17 mouse cellular contexts compared by ENCODE assay signal in the genomic region with DNA sequence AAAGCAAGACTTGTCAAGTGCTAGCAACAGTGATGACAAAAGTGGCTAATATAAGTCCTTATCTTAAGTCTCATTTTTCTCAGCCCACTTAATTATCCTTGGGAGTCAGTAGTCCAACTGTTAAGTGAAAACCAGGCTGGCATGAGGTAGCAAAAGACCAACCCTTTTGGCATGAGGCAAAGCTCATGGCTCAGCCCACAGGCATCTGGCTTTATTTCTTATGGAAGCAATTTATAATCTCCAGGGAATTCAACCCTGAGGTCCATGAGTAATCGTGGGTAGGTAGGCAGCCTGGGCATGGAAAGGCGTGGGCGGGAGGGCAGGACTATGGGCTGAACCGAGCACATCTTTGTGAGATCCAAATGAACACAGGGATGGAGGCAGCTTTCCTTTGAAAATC.
DNase-seq lines count a peak whose midpoint lies in the region; ATAC-seq and TF ChIP-seq lines count a peak whose summit lies in the region.
"Had no signal": no experiment of that assay in that cellular context is flagged by ENCODE, and none has a peak within 500 bp of the region (broad histone marks: within the 10 kb centered on the region; RNA-seq: fewer than 3 reads in every experiment).

No protein-coding gene starts in this region.

- H3K4me2 ChIP-seq in hindbrain, postnatal 0 days (ENCODE audit: low read depth, low read length): no peak overlapping the region
- H3K4me2 ChIP-seq: heart, embryonic 13.5 days; hindbrain, embryonic 15.5 days had no signal

- no peak for TF ChIP-seq CTCF in embryonic fibroblast, embryonic 13.5 days (IDR thresholded peaks at IDR 0.05; ENCODE audit: borderline replicate concordance, insufficient read depth, low read length)
- TF ChIP-seq CTCF in heart, adult 2 months (IDR thresholded peaks at IDR 0.05): no peak
- TF ChIP-seq CTCF in hindbrain, postnatal 0 days (IDR thresholded peaks at IDR 0.05; ENCODE audit: low read depth): no peak

- no peak for ATAC-seq in hindbrain, postnatal 0 days

- no peak for TF ChIP-seq POLR2A in embryonic fibroblast, embryonic 13.5 days (IDR thresholded peaks at IDR 0.05; ENCODE audit: low read depth, low read length)
- TF ChIP-seq POLR2A in heart, adult 2 months (IDR thresholded peaks at IDR 0.05; ENCODE audit: insufficient read depth, low read depth, low read length): no peak

- intact Hi-C loops in heart, adult 2 months (cut with DNase I): no loop called here

- no peaks in the 10 kb centered on the region for H3K27me3 ChIP-seq in heart, adult 2 months (ENCODE audit: control insufficient read depth, insufficient read depth, low read length)
- no peaks in the 10 kb centered on the region for H3K27me3 ChIP-seq in hindbrain, postnatal 0 days (ENCODE audit: insufficient read depth, low read length)
- H3K27me3 ChIP-seq: heart, embryonic 13.5 days; hindbrain, embryonic 15.5 days had no signal

- H3K4me1 ChIP-seq in embryonic fibroblast, embryonic 13.5 days (ENCODE audit: control insufficient read depth, insufficient read depth, low read length): peaks cover 5% of the 10 kb centered on the region
- no peaks in the 10 kb centered on the region for H3K4me1 ChIP-seq in heart, adult 2 months (ENCODE audit: control insufficient read depth, insufficient read depth, low read length)
- H3K4me1 ChIP-seq in hindbrain, postnatal 0 days (ENCODE audit: insufficient read depth, low read length): no peaks in the 10 kb centered on the region
- H3K4me1 ChIP-seq: hindbrain, embryonic 15.5 days had no signal

- no peaks in the 10 kb centered on the region for H3K79me2 ChIP-seq in heart, adult 2 months (replicated peaks; ENCODE audit: control insufficient read depth, insufficient read depth, low read length)

- TF ChIP-seq EP300 in heart, adult 2 months (IDR thresholded peaks at IDR 0.05; ENCODE audit: insufficient read depth, low read depth, low read length): no peak

- WGBS in heart, adult 2 months: 79% methylated on average over 4 of the region's 4 CpGs
- 69% methylated on average over 4 of the region's 4 CpGs for WGBS in hindbrain, postnatal 0 days

- H3K27ac ChIP-seq in embryonic fibroblast, embryonic 13.5 days (ENCODE audit: insufficient read depth, low read length): peak overlapping the region; percentile 8; the same call in 1 of the 2 replicates
- H3K27ac ChIP-seq in heart, adult 2 months: no peak overlapping the region
- no peak overlapping the region for H3K27ac ChIP-seq in hindbrain, postnatal 0 days
- H3K27ac ChIP-seq: embryonic facial prominence, embryonic 10.5 days; heart, embryonic 13.5 days; hindbrain, embryonic 15.5 days had no signal

- peak; percentile 75 for DNase-seq in heart, adult 11 months
- DNase-seq in heart, adult 8-10 months (ENCODE audit: low spot score): no peak
- DNase-seq in Muller cell, postnatal 12 days (ENCODE audit: inconsistent ontology term): peak; percentile 93
- DNase-seq in cerebellum, adult 9-11 months: no peak
- no peak for DNase-seq in heart, adult 2 months
- DNase-seq in hindbrain, postnatal 0 days (ENCODE audit: low spot score): no peak
- DNase-seq: adrenal gland, postnatal 10 days; B cell, adult 2 months; cerebellum, adult 18-20 months; gastrocnemius, postnatal 10 days; heart, postnatal 36 days; kidney, adult 18-20 months had no signal

- H3K36me3 ChIP-seq in heart, adult 2 months (ENCODE audit: control insufficient read depth, insufficient read depth, low read length): no peaks in the 10 kb centered on the region
- no peaks in the 10 kb centered on the region for H3K36me3 ChIP-seq in hindbrain, postnatal 0 days (ENCODE audit: insufficient read depth, low read length)
- H3K36me3 ChIP-seq: embryonic facial prominence, embryonic 10.5 days; heart, embryonic 13.5 days; hindbrain, embryonic 15.5 days had no signal

- H3K9me3 ChIP-seq in hindbrain, postnatal 0 days (ENCODE audit: low read length): no peaks in the 10 kb centered on the region
- H3K9me3 ChIP-seq: embryonic facial prominence, embryonic 10.5 days; heart, embryonic 13.5 days; hindbrain, embryonic 15.5 days had no signal

- H3K9ac ChIP-seq in heart, adult 2 months (ENCODE audit: low read depth, low read length): no peak overlapping the region
- no peak overlapping the region for H3K9ac ChIP-seq in hindbrain, postnatal 0 days (replicated peaks; ENCODE audit: low read length)
- H3K9ac ChIP-seq: heart, embryonic 13.5 days; hindbrain, embryonic 15.5 days had no signal

- H3K4me3 ChIP-seq in embryonic fibroblast, embryonic 13.5 days (ENCODE audit: insufficient read depth, low read length): no peak overlapping the region
- no peak overlapping the region for H3K4me3 ChIP-seq in heart, adult 2 months
- H3K4me3 ChIP-seq in hindbrain, postnatal 0 days (ENCODE audit: low read length): no peak overlapping the region
- H3K4me3 ChIP-seq: embryonic facial prominence, embryonic 10.5 days; erythroblast, embryonic 14.5 days; heart, embryonic 13.5 days; hindbrain, embryonic 15.5 days had no signal

Comparison
In these comparisons a context has a peak if more than half of its experiments do, and no peak if none do; other contexts are left out.
1. DNase-seq: peak in heart, adult 11 months (single experiment) and Muller cell, postnatal 12 days (single experiment); none in heart, adult 8-10 months (single experiment), cerebellum, adult 9-11 months (single experiment), heart, adult 2 months (0 of 2) and hindbrain, postnatal 0 days (single experiment).